Mouse (Mus musculus) cerebellum, adult 2 months (tissue): ENCODE measurements around the gene Mrap.

ENCODE experiments used
- CTCF ChIP-seq: fragments of 200-500 bp; IDR thresholded peaks from 2 replicates; pipeline ENCODE4 v1.5.1; 2011; ENCODE audit warnings: low read depth, mild to moderate bottlenecking, control low read depth, low read length, moderate library complexity, borderline replicate concordance; ENCODE audit not compliant: insufficient read depth
- POLR2A ChIP-seq: fragments of 200-500 bp; IDR thresholded peaks from 2 replicates; pipeline ENCODE4 v1.6.1; 2011; ENCODE audit warnings: low read length, control low read depth, borderline replicate concordance; ENCODE audit not compliant: insufficient read depth

GRCm38 (mm10) chr16:90766919-90767454 is 29.0 kb downstream of the Mrap start:
- no peak for TF ChIP-seq CTCF
- no peak for TF ChIP-seq POLR2A
